Mouse (Mus musculus): ENCODE measurements around the gene 2010005H15Rik. TPM values are rescaled to one million over a fixed set of nuclear protein-coding genes. Genes with fewer than 3 reads are reported as not detected.
"Not testable (repeated sequence)": the region's sequence is repeated elsewhere in the genome, so short reads cannot be mapped to it uniquely, and the experiment has no call there.

Gene 2010005H15Rik
- total RNA-seq (2015; ENCODE audit: low replicate concordance) (not detected in 2 replicates), total RNA-seq (2017; ENCODE audit: low replicate concordance) (not detected in 2 replicates)

DNA sequence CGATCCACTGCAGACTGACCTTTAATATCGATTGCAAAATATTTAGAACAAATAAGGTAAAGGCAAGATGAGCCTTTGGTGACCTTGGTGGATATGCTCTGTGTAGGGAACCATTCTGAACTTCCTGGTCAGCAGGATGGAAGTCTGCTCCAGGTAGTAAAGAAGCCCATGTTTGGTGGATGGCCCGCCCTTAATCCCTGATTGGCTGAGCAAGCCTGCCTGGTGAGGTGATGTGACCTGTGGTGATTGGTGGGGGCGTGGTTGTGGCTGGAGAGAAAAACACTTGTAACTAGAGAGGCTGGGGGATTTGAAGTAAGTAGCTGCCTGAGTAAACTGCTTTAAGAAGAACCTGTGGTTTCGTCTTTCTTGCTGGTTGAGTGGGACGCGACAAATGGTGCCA is at the start of gene 2010005H15Rik:
Gene 2010005H15Rik, plus strand, starts transcription at position 301 of the 400 bp plus-strand sequence.
- ATAC-seq (replicated peaks; ENCODE audit: low FRiP score, poor library complexity, severe bottlenecking), result not testable (repeated sequence)

DNA sequence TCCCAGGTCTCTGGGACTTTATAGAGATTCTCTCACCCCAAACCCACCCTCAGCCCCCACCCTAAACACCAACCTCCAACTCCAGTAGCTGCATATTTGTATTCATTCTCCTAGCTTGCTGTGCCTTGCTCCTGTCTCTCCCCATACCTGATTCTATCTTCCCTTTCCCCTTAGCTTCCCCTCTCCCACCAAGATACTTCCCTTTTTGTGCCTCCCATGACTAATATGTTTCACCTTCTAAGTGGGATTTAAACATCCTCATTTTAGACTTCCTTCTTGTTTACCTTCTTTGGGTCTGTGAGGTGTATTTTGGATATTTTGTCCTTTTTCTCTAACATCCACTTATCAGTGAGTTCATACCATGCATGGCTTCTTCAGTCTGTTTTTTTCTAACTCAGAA is 45.2 kb upstream of the 2010005H15Rik start:
- no peak for ATAC-seq (replicated peaks; ENCODE audit: low FRiP score, poor library complexity, severe bottlenecking)

DNA sequence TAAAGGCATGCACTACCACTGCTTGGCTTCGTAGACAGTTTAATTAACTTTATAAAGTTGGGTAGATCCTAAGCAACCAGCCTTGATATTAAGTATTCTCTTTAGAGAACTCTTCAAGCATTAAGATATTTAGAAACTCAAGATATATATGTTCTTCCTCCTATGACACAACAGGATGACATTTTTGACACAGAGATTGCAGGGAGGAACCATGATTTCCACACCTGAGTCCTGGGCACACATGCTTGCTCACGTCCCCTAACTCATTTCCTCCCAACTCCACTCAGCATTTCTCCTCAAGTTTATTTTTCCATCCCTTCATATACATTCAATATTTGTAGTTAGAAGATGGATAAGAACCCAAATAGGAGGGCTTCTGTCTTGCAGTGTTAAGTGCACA is 41.4 kb upstream of the 2010005H15Rik start:
- no peak for ATAC-seq (replicated peaks; ENCODE audit: low FRiP score, poor library complexity, severe bottlenecking)

DNA sequence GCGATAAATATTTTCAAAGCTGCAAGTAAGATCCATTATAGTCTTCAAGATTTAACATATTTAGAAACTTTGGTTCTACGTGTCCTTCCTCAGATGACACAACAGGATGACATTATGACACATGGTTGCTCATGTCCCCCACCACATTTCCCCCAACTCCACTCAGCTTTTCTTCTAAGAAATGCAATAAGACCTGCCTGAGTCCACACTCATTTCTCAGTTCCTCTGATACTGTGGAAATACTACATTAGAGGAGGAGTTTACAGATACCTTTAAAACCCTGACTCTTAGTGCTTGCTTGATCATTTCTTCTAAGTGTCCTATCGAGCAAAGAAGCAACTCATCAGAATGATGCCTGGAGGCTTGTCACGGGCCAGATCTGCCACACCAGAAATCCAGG is 37.4 kb upstream of the 2010005H15Rik start, which contains the start of gene Gm5483:
Gene Gm5483, plus strand, starts transcription at position 301 of the 400 bp plus-strand sequence.
- not testable (repeated sequence) for ATAC-seq (replicated peaks; ENCODE audit: low FRiP score, poor library complexity, severe bottlenecking)

DNA sequence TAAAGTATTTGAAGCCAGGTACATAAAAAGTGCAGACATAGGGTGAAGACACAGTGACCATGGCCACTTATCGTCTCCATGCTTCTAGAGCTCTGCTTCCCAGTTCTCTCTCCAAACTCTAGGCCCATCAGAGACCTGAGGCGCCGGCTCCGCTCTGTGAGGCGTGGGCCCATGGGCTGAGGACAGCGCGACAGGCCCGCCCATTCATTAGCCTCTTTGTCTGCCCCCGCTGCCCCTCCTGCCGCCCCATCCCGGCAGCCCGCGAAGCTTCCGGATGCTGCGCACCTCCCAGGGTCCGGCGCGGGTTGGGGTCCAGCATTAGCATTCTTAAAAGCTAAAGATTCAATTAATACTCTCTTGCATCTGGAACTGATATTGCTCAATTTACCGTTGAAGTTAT is 22.0 kb upstream of the 2010005H15Rik start:
- no peak for ATAC-seq (replicated peaks; ENCODE audit: low FRiP score, poor library complexity, severe bottlenecking)

DNA sequence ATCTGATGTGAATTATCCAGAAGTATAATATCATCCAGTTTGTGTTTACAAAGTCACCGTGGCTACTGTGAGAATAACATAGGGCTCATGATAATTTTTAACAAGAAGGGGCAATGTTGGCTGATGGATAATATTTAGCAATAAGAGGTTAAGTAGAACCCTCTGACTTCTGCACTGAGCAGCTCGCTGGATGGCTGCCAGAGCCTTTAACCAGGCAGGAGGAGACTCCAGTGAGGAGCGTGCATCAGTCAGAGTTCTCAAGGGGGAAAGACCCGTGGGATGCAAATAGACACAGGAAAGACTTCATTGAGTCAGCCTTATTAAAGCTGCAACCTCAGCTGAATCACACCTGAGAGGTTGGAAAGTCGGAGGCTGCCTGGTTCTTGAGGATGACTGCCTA is 17.4 kb upstream of the 2010005H15Rik start:
- ATAC-seq (replicated peaks; ENCODE audit: low FRiP score, poor library complexity, severe bottlenecking), result no peak

DNA sequence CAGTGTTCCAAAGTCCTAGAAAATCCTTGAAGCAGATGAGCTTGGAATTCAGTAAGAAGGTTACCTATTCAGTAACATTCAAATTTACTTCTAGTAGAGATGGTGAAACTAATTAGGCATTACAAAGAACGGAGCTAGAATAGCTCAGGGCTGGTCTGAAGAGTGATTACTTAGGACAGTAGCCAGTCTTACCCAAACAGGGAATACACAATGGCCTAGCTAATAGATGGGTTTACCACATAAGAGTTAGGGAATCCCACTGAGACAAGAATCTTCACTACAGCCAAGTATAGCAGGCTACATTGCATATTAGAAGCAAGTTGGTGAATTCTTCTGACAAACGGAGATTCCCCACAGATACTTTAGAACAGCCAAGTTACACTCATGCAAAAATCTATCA is 15.6 kb upstream of the 2010005H15Rik start:
- ATAC-seq (replicated peaks; ENCODE audit: low FRiP score, poor library complexity, severe bottlenecking), result not testable (repeated sequence)

DNA sequence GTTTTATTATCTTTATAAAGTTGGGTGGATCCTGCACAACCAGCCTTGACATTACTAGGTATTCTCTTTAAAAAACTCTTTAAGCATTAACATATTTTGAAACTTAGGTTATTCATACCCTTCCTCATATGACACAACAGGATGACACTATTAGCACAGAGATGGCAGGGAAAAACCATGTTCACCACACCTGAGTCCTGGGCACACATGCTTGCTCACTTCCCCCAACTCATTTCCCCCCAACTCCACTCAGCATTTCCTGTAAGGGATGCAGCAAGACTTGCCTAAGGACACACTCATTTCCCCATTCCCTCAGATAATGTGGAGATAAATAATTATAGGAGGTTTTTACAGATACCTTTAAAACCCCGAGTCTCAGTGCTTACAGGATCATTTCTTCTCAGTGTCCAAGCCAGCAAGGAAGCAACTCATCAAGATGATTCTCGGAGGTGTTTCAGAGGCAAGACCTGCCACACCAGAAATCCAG is 11.3 kb upstream of the 2010005H15Rik start, which contains the start of gene Gm5416:
Gene Gm5416, plus strand, starts transcription at position 437 of the 487 bp plus-strand sequence.
- no peak for ATAC-seq (replicated peaks; ENCODE audit: low FRiP score, poor library complexity, severe bottlenecking)

DNA sequence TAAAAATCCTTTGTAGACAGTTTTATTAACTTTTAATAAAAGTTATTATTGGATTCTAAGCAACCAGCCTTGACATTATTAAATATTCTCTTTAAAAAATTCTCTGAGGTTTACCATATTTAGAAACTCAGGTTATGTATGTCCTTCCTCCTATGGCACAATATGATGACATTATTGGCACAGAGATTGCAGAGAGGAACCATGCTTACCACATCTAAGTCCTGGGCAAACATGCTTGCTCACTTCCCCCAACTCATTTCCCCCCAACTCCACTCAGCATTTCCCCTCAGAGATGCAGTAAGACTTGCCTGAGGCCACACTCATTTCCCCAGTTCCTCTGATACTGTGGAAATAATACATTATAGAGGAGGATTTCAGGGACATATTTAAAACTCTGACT is 39.3 kb downstream of the 2010005H15Rik start:
- ATAC-seq (replicated peaks; ENCODE audit: low FRiP score, poor library complexity, severe bottlenecking), result not testable (repeated sequence)

DNA sequence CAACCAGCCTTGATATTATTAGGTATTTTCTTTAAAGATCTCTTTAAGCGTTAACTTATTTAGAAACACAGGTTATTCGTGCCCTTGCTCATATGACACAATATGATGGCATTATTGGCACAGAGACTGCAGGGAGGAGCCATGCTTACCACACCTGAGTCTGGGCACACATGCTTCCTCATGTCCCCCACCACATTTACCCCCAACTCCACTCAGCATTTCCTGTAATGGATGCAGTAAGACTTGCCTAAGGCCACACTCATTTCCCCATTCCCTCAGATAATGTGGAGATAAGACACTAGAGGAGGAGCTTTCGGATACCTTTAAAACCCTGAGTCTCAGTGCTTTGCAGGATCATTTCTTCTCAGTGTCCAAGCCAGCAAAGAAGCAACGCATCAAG is 55.5 kb downstream of the 2010005H15Rik start, which contains the start of gene Stfa1:
Gene Stfa1, plus strand, starts transcription at position 156 of the 400 bp plus-strand sequence.
- ATAC-seq (replicated peaks; ENCODE audit: low FRiP score, poor library complexity, severe bottlenecking), result not testable (repeated sequence)

DNA sequence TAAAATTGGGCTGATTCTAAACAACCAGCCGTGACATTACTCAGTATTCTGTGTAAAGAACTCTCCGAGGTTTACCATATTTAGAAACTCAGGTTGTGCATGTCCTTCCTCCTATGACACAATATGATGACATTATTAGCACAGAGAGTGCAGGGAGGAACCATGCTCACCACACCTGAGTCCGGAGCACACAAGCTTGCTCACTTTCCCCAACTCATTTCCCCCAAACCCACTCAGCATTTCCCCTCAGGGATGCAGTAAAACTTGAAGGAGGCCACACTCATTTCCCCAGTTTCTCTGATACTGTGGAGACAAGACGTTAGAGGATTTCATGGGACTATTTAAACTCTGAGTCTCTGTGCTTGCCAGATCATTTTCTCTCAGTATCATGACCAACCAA is 67.9 kb downstream of the 2010005H15Rik start:
- ATAC-seq (replicated peaks; ENCODE audit: low FRiP score, poor library complexity, severe bottlenecking), result no peak

Other genes with a start within 250 kb of the 2010005H15Rik start
- gene Kpna1, start 242.7 kb upstream of the 2010005H15Rik start, total RNA-seq (2015; ENCODE audit: low replicate concordance), result 80.1 and 99.1 TPM in 2 replicates
- gene Kpna1, start 242.7 kb upstream of the 2010005H15Rik start, total RNA-seq (2017; ENCODE audit: low replicate concordance), result 62.0 and 112 TPM in 2 replicates
- gene Wdr5b, start 180.3 kb upstream of the 2010005H15Rik start, total RNA-seq (2015; ENCODE audit: low replicate concordance), result 6.5 and 10.9 TPM in 2 replicates
- gene Wdr5b, start 180.3 kb upstream of the 2010005H15Rik start, total RNA-seq (2017; ENCODE audit: low replicate concordance), result 4.5 and 5.1 TPM in 2 replicates
- gene Fam162a, start 149.9 kb upstream of the 2010005H15Rik start, total RNA-seq (2015; ENCODE audit: low replicate concordance), result 15.1 and 53.0 TPM in 2 replicates
- 14.5 and 24.8 TPM in 2 replicates for gene Fam162a, start 149.9 kb upstream of the 2010005H15Rik start, total RNA-seq (2017; ENCODE audit: low replicate concordance)
- 3.2 and 12.6 TPM in 2 replicates for gene Ccdc58, start 149.8 kb upstream of the 2010005H15Rik start, total RNA-seq (2015; ENCODE audit: low replicate concordance)
- gene Ccdc58, start 149.8 kb upstream of the 2010005H15Rik start, total RNA-seq (2017; ENCODE audit: low replicate concordance), result 8.0 and 33.3 TPM in 2 replicates
- not detected in 2 replicates for gene Csta1, start 90.2 kb upstream of the 2010005H15Rik start, total RNA-seq (2015; ENCODE audit: low replicate concordance)
- gene Csta1, start 90.2 kb upstream of the 2010005H15Rik start, total RNA-seq (2017; ENCODE audit: low replicate concordance), result not detected in 2 replicates
- gene Stfa2l1, start 64.7 kb upstream of the 2010005H15Rik start, total RNA-seq (2015; ENCODE audit: low replicate concordance), result 38.6 and 78.4 TPM in 2 replicates
- gene Stfa2l1, start 64.7 kb upstream of the 2010005H15Rik start, total RNA-seq (2017; ENCODE audit: low replicate concordance), result 1.4 and 19.2 TPM in 2 replicates
- 10.5 and 24.1 TPM in 2 replicates for gene Gm5483, start 37.3 kb upstream of the 2010005H15Rik start, total RNA-seq (2015; ENCODE audit: low replicate concordance)
- gene Gm5483, start 37.3 kb upstream of the 2010005H15Rik start, total RNA-seq (2017; ENCODE audit: low replicate concordance), result 8.0 TPM in 1 of 2 replicates, not detected in the other
- not detected in 2 replicates for gene Gm5416, start 11.1 kb upstream of the 2010005H15Rik start, total RNA-seq (2015; ENCODE audit: low replicate concordance)
- gene Gm5416, start 11.1 kb upstream of the 2010005H15Rik start, total RNA-seq (2017; ENCODE audit: low replicate concordance), result not detected in 2 replicates
- not detected in 2 replicates for gene Stfa1, start 55.5 kb downstream of the 2010005H15Rik start, total RNA-seq (2015; ENCODE audit: low replicate concordance)
- not detected in 2 replicates for gene Stfa1, start 55.5 kb downstream of the 2010005H15Rik start, total RNA-seq (2017; ENCODE audit: low replicate concordance)
- gene BC117090, start 112.9 kb downstream of the 2010005H15Rik start, total RNA-seq (2015; ENCODE audit: low replicate concordance), result not detected in 2 replicates
- not detected in 2 replicates for gene BC117090, start 112.9 kb downstream of the 2010005H15Rik start, total RNA-seq (2017; ENCODE audit: low replicate concordance)
- gene BC100530, start 146.3 kb downstream of the 2010005H15Rik start, total RNA-seq (2015; ENCODE audit: low replicate concordance), result not detected in 2 replicates
- not detected in 2 replicates for gene BC100530, start 146.3 kb downstream of the 2010005H15Rik start, total RNA-seq (2017; ENCODE audit: low replicate concordance)
- 13.4 TPM in 1 of 2 replicates, not detected in the other for gene Stfa2, start 187.0 kb downstream of the 2010005H15Rik start, total RNA-seq (2015; ENCODE audit: low replicate concordance)
- 3.5 TPM in 1 of 2 replicates, not detected in the other for gene Stfa2, start 187.0 kb downstream of the 2010005H15Rik start, total RNA-seq (2017; ENCODE audit: low replicate concordance)
- gene Stfa3, start 233.9 kb downstream of the 2010005H15Rik start, total RNA-seq (2015; ENCODE audit: low replicate concordance), result 8.0 and 10.1 TPM in 2 replicates
- gene Stfa3, start 233.9 kb downstream of the 2010005H15Rik start, total RNA-seq (2017; ENCODE audit: low replicate concordance), result not detected in 2 replicates

Data from erythroid progenitor cell, adult 5-6 weeks (primary cell).